Mouse (Mus musculus): ENCODE data around the gene Rnh1. TPM values are rescaled to one million over a fixed set of nuclear protein-coding genes. Genes with fewer than 3 reads are reported as not detected.

Gene Rnh1
- polyA plus RNA-seq, 1 experiment = 162 TPM

GRCm38 (mm10) chr7:141213605-141214235 is 41.1 kb upstream of the Rnh1 start, which contains the start of gene Lmntd2:
Gene Lmntd2, minus strand, starts transcription at chr7:141214080.
- 92% methylated on average over 11 of the region's 11 CpGs for WGBS
- Histone ChIP-seq H3K27ac (ENCODE audit: insufficient read depth, low read depth, low read length) (no peak within 1 kb of the TSS), H3K4me3 (ENCODE audit: low read depth, low read length) (peak within 1 kb of the TSS; percentile 71), H3K36me3 (ENCODE audit: control insufficient read depth, insufficient read depth, low read length) (peaks cover 13% of the 10 kb centered on the region), H3K4me1 (ENCODE audit: control insufficient read depth, insufficient read depth, insufficient read length, low read length) (peaks cover 24% of the 10 kb centered on the region), H3K27me3 (ENCODE audit: control insufficient read depth, insufficient read depth, low read length) (no peaks in the 10 kb centered on the region)
- TF ChIP-seq POLR2A (IDR thresholded peaks at IDR 0.05; ENCODE audit: low read depth, low read length) (no peak), CTCF (IDR thresholded peaks at IDR 0.05; ENCODE audit: extremely low read depth, insufficient read length, insufficient replicate concordance, low read depth, low read length) (no peak)

GRCm38 (mm10) chr7:141213133-141213532 is 40.5 kb upstream of the Rnh1 start:
- no peak overlapping the region for H3K4me3 ChIP-seq (ENCODE audit: low read depth, low read length)
- 92% methylated on average over 3 of the region's 3 CpGs for WGBS
- peaks cover 19% of the 10 kb centered on the region for H3K4me1 ChIP-seq (ENCODE audit: control insufficient read depth, insufficient read depth, insufficient read length, low read length)
- H3K27ac ChIP-seq (ENCODE audit: insufficient read depth, low read depth, low read length) = no peak overlapping the region
- no peak for TF ChIP-seq CTCF (IDR thresholded peaks at IDR 0.05; ENCODE audit: extremely low read depth, insufficient read length, insufficient replicate concordance, low read depth, low read length)
- TF ChIP-seq POLR2A (IDR thresholded peaks at IDR 0.05; ENCODE audit: low read depth, low read length) = no peak
- H3K36me3 ChIP-seq (ENCODE audit: control insufficient read depth, insufficient read depth, low read length) = peaks cover 8% of the 10 kb centered on the region
- no peaks in the 10 kb centered on the region for H3K27me3 ChIP-seq (ENCODE audit: control insufficient read depth, insufficient read depth, low read length)

- Histone ChIP-seq H3K4me3 (ENCODE audit: low read depth, low read length) (no peak overlapping the region), H3K27me3 (ENCODE audit: control insufficient read depth, insufficient read depth, low read length) (no peaks in the 10 kb centered on the region), H3K27ac (ENCODE audit: insufficient read depth, low read depth, low read length) (no peak overlapping the region), H3K36me3 (ENCODE audit: control insufficient read depth, insufficient read depth, low read length) (no peaks in the 10 kb centered on the region), H3K4me1 (ENCODE audit: control insufficient read depth, insufficient read depth, insufficient read length, low read length) (peaks cover 6% of the 10 kb centered on the region)
- TF ChIP-seq POLR2A (IDR thresholded peaks at IDR 0.05; ENCODE audit: low read depth, low read length) = no peak
- no peak for TF ChIP-seq CTCF (IDR thresholded peaks at IDR 0.05; ENCODE audit: extremely low read depth, insufficient read length, insufficient replicate concordance, low read depth, low read length)
- 82% methylated on average over 14 of the region's 14 CpGs for WGBS
Observed at GRCm38 (mm10) chr7:141210606-141211131, 38.0 kb upstream of the Rnh1 start.

- no peak for TF ChIP-seq POLR2A (IDR thresholded peaks at IDR 0.05; ENCODE audit: low read depth, low read length)
- no peak for TF ChIP-seq CTCF (IDR thresholded peaks at IDR 0.05; ENCODE audit: extremely low read depth, insufficient read length, insufficient replicate concordance, low read depth, low read length)
- Histone ChIP-seq H3K27me3 (ENCODE audit: control insufficient read depth, insufficient read depth, low read length) (no peaks in the 10 kb centered on the region), H3K27ac (ENCODE audit: insufficient read depth, low read depth, low read length) (no peak overlapping the region), H3K4me1 (ENCODE audit: control insufficient read depth, insufficient read depth, insufficient read length, low read length) (peaks cover 5% of the 10 kb centered on the region), H3K36me3 (ENCODE audit: control insufficient read depth, insufficient read depth, low read length) (no peaks in the 10 kb centered on the region), H3K4me3 (ENCODE audit: low read depth, low read length) (no peak overlapping the region)
- WGBS = 76% methylated on average over 12 of the region's 12 CpGs
Observed at GRCm38 (mm10) chr7:141210137-141210536, 37.5 kb upstream of the Rnh1 start.

- TF ChIP-seq CTCF (IDR thresholded peaks at IDR 0.05; ENCODE audit: extremely low read depth, insufficient read length, insufficient replicate concordance, low read depth, low read length) = no peak
- TF ChIP-seq POLR2A (IDR thresholded peaks at IDR 0.05; ENCODE audit: low read depth, low read length) = no peak
- H3K27me3 ChIP-seq (ENCODE audit: control insufficient read depth, insufficient read depth, low read length) = no peaks in the 10 kb centered on the region
- WGBS = 84% methylated on average over 3 of the region's 3 CpGs
- H3K4me3 ChIP-seq (ENCODE audit: low read depth, low read length) = no peak overlapping the region
- H3K4me1 ChIP-seq (ENCODE audit: control insufficient read depth, insufficient read depth, insufficient read length, low read length) = no peaks in the 10 kb centered on the region
- no peak overlapping the region for H3K27ac ChIP-seq (ENCODE audit: insufficient read depth, low read depth, low read length)
- no peaks in the 10 kb centered on the region for H3K36me3 ChIP-seq (ENCODE audit: control insufficient read depth, insufficient read depth, low read length)
Observed at GRCm38 (mm10) chr7:141209526-141209925, 36.9 kb upstream of the Rnh1 start.

DNA sequence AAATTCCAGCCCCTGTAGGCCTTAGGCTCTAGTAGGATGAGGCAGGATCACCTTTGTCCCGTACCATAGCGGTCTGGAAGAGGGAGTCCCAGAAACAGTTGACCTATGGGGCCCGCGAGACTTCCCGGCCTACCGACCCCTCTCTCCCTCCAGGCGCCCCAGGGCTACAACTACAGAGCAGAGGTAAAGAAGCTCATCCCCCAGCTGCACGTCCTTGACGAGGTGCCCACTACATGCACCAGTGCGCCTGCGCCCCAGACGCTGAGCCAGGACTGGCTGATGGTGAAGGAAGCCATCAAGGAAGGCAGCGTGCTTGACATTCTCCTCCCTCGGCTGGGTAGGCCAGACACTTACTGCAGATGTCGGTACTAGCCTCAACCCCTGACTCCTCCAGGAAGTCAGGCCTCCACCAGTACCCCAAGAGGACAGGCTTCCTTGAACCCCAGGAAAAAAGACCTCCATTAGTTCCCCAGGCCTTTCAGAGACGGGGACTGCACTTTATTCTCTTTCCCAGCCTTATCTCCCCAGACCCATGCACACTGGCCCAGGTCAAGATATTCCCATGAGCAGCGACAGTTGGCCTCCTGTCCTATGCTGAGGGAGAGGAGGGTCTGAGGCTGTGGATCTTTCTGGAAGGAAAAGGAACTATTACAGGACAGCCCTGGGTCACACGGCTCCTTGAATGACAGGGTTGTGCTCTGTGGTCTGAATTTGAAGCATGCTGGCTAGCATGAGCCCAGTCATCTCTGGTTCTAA is 33.7 kb upstream of the Rnh1 start:
- WGBS = 94% methylated on average over 18 of the region's 18 CpGs
- no peak for TF ChIP-seq CTCF (IDR thresholded peaks at IDR 0.05; ENCODE audit: extremely low read depth, insufficient read length, insufficient replicate concordance, low read depth, low read length)
- TF ChIP-seq POLR2A (IDR thresholded peaks at IDR 0.05; ENCODE audit: low read depth, low read length) = no peak
- Histone ChIP-seq H3K4me3 (ENCODE audit: low read depth, low read length) (no peak overlapping the region), H3K27ac (ENCODE audit: insufficient read depth, low read depth, low read length) (no peak overlapping the region), H3K4me1 (ENCODE audit: control insufficient read depth, insufficient read depth, insufficient read length, low read length) (no peaks in the 10 kb centered on the region), H3K36me3 (ENCODE audit: control insufficient read depth, insufficient read depth, low read length) (no peaks in the 10 kb centered on the region), H3K27me3 (ENCODE audit: control insufficient read depth, insufficient read depth, low read length) (no peaks in the 10 kb centered on the region)

GRCm38 (mm10) chr7:141205504-141205903 is 32.8 kb upstream of the Rnh1 start:
- H3K36me3 ChIP-seq (ENCODE audit: control insufficient read depth, insufficient read depth, low read length) = no peaks in the 10 kb centered on the region
- no peaks in the 10 kb centered on the region for H3K27me3 ChIP-seq (ENCODE audit: control insufficient read depth, insufficient read depth, low read length)
- 95% methylated on average over 5 of the region's 5 CpGs for WGBS
- no peaks in the 10 kb centered on the region for H3K4me1 ChIP-seq (ENCODE audit: control insufficient read depth, insufficient read depth, insufficient read length, low read length)
- TF ChIP-seq CTCF (IDR thresholded peaks at IDR 0.05; ENCODE audit: extremely low read depth, insufficient read length, insufficient replicate concordance, low read depth, low read length) (no peak), POLR2A (IDR thresholded peaks at IDR 0.05; ENCODE audit: low read depth, low read length) (no peak)
- H3K4me3 ChIP-seq (ENCODE audit: low read depth, low read length) = no peak overlapping the region
- H3K27ac ChIP-seq (ENCODE audit: insufficient read depth, low read depth, low read length) = no peak overlapping the region

Measured in small intestine, adult 2 months (tissue).